Mouse (Mus musculus): ENCODE measurements at regions not wholly inside any gene's neighbourhood (a gene's known extent, or its start where the extent isn't known, plus 50 kb on each side); places are given as distances from the start of the nearest gene placed in this dataset.
"Not testable (repeated sequence)": the region's sequence is repeated elsewhere in the genome, so short reads cannot be mapped to it uniquely, and the experiment has no call there.

- H3K4me2 ChIP-seq, H3K27ac ChIP-seq: not testable (repeated sequence)
Observed at GRCm38 (mm10) chr10:6418234-6418633, 340.1 kb upstream of the Oprm1 start.

GRCm38 (mm10) chr10:6465824-6466223 is 292.5 kb upstream of the Oprm1 start:
- no peaks in the 10 kb centered on the region for H3K27me3 ChIP-seq
- no peaks in the 10 kb centered on the region for H3K9me3 ChIP-seq
- ATAC-seq (ENCODE audit: borderline replicate concordance, extremely low read depth, low FRiP score, low TSS enrichment): no peak
- WGBS: 78% methylated on average over 3 of the region's 3 CpGs
- H3K4me3 ChIP-seq: no peak overlapping the region
- H3K27ac ChIP-seq: no peak overlapping the region
- H3K4me2 ChIP-seq: no peak overlapping the region
- no peaks in the 10 kb centered on the region for H3K36me3 ChIP-seq
- no peak overlapping the region for H3K9ac ChIP-seq
- H3K4me1 ChIP-seq: no peaks in the 10 kb centered on the region

More at GRCm38 (mm10) chr10:6418234-6418633, 340.1 kb upstream of the Oprm1 start:
- H3K36me3 ChIP-seq; H3K9ac ChIP-seq; H3K4me3 ChIP-seq; H3K27me3 ChIP-seq; ATAC-seq (ENCODE audit: borderline replicate concordance, extremely low read depth, low FRiP score, low TSS enrichment); H3K4me1 ChIP-seq; H3K9me3 ChIP-seq: not testable (repeated sequence)

GRCm38 (mm10) chr10:6480350-6480749 is 278.0 kb upstream of the Oprm1 start:
- Histone ChIP-seq H3K27ac (no peak overlapping the region), H3K36me3 (no peaks in the 10 kb centered on the region), H3K27me3 (no peaks in the 10 kb centered on the region), H3K9ac (no peak overlapping the region), H3K4me2 (no peak overlapping the region), H3K4me3 (no peak overlapping the region), H3K4me1 (no peaks in the 10 kb centered on the region), H3K9me3 (no peaks in the 10 kb centered on the region)
- WGBS: 86% methylated on average over 1 of the region's 1 CpGs
- ATAC-seq (ENCODE audit: borderline replicate concordance, extremely low read depth, low FRiP score, low TSS enrichment): no peak

- WGBS: 71% methylated on average over 1 of the region's 1 CpGs
- H3K4me3 ChIP-seq: no peak overlapping the region
- no peaks in the 10 kb centered on the region for H3K4me1 ChIP-seq
- no peak overlapping the region for H3K27ac ChIP-seq
- H3K9ac ChIP-seq: no peak overlapping the region
- H3K36me3 ChIP-seq: no peaks in the 10 kb centered on the region
- H3K27me3 ChIP-seq: no peaks in the 10 kb centered on the region
- H3K9me3 ChIP-seq: no peaks in the 10 kb centered on the region
- no peak overlapping the region for H3K4me2 ChIP-seq
- ATAC-seq (ENCODE audit: borderline replicate concordance, extremely low read depth, low FRiP score, low TSS enrichment): no peak
Observed at GRCm38 (mm10) chr10:6488605-6489004, 269.7 kb upstream of the Oprm1 start.

GRCm38 (mm10) chr10:6492694-6493093 is 265.6 kb upstream of the Oprm1 start:
- WGBS: 71% methylated on average over 4 of the region's 4 CpGs
- no peak overlapping the region for H3K9ac ChIP-seq
- H3K4me1 ChIP-seq: no peaks in the 10 kb centered on the region

GRCm38 (mm10) chr10:6495081-6495480 is 263.2 kb upstream of the Oprm1 start:
- Histone ChIP-seq H3K9me3 (no peaks in the 10 kb centered on the region), H3K27ac (no peak overlapping the region), H3K4me3 (no peak overlapping the region), H3K9ac (no peak overlapping the region), H3K4me1 (no peaks in the 10 kb centered on the region), H3K36me3 (no peaks in the 10 kb centered on the region), H3K4me2 (no peak overlapping the region), H3K27me3 (no peaks in the 10 kb centered on the region)
- 80% methylated on average over 3 of the region's 3 CpGs for WGBS
- ATAC-seq (ENCODE audit: borderline replicate concordance, extremely low read depth, low FRiP score, low TSS enrichment): no peak

More at GRCm38 (mm10) chr10:6492694-6493093, 265.6 kb upstream of the Oprm1 start:
- no peak overlapping the region for H3K4me3 ChIP-seq
- no peak overlapping the region for H3K27ac ChIP-seq
- H3K27me3 ChIP-seq: no peaks in the 10 kb centered on the region
- no peak overlapping the region for H3K4me2 ChIP-seq
- no peaks in the 10 kb centered on the region for H3K36me3 ChIP-seq
- ATAC-seq (ENCODE audit: borderline replicate concordance, extremely low read depth, low FRiP score, low TSS enrichment): no peak
- H3K9me3 ChIP-seq: no peaks in the 10 kb centered on the region

- H3K4me1 ChIP-seq: no peaks in the 10 kb centered on the region
- 87% methylated on average over 4 of the region's 4 CpGs for WGBS
- no peak for ATAC-seq (ENCODE audit: borderline replicate concordance, extremely low read depth, low FRiP score, low TSS enrichment)
Observed at GRCm38 (mm10) chr10:6514269-6514668, 244.0 kb upstream of the Oprm1 start.

GRCm38 (mm10) chr10:6562516-6562915 is 195.8 kb upstream of the Oprm1 start:
- H3K9ac ChIP-seq: no peak overlapping the region
- no peak overlapping the region for H3K4me3 ChIP-seq
- H3K27ac ChIP-seq: no peak overlapping the region
- no peaks in the 10 kb centered on the region for H3K4me1 ChIP-seq
- WGBS: 96% methylated on average over 1 of the region's 1 CpGs
- no peak for ATAC-seq (ENCODE audit: borderline replicate concordance, extremely low read depth, low FRiP score, low TSS enrichment)
- H3K27me3 ChIP-seq: no peaks in the 10 kb centered on the region
- H3K9me3 ChIP-seq: no peaks in the 10 kb centered on the region
- H3K4me2 ChIP-seq: no peak overlapping the region
- no peaks in the 10 kb centered on the region for H3K36me3 ChIP-seq

More at GRCm38 (mm10) chr10:6514269-6514668, 244.0 kb upstream of the Oprm1 start:
- no peak overlapping the region for H3K4me3 ChIP-seq
- no peaks in the 10 kb centered on the region for H3K36me3 ChIP-seq
- H3K9ac ChIP-seq: no peak overlapping the region
- H3K27me3 ChIP-seq: no peaks in the 10 kb centered on the region
- H3K27ac ChIP-seq: no peak overlapping the region
- no peak overlapping the region for H3K4me2 ChIP-seq
- H3K9me3 ChIP-seq: no peaks in the 10 kb centered on the region

GRCm38 (mm10) chr10:6578616-6579015 is 179.7 kb upstream of the Oprm1 start:
- no peaks in the 10 kb centered on the region for H3K27me3 ChIP-seq
- no peak overlapping the region for H3K9ac ChIP-seq
- H3K4me2 ChIP-seq: no peak overlapping the region

GRCm38 (mm10) chr10:6585821-6586220 is 172.5 kb upstream of the Oprm1 start:
- not testable (repeated sequence) for H3K27me3 ChIP-seq; ATAC-seq (ENCODE audit: borderline replicate concordance, extremely low read depth, low FRiP score, low TSS enrichment)

More at GRCm38 (mm10) chr10:6578616-6579015, 179.7 kb upstream of the Oprm1 start:
- H3K36me3 ChIP-seq: no peaks in the 10 kb centered on the region
- H3K4me1 ChIP-seq: no peaks in the 10 kb centered on the region
- H3K9me3 ChIP-seq: no peaks in the 10 kb centered on the region
- no peak for ATAC-seq (ENCODE audit: borderline replicate concordance, extremely low read depth, low FRiP score, low TSS enrichment)
- H3K4me3 ChIP-seq: no peak overlapping the region
- H3K27ac ChIP-seq: no peak overlapping the region

GRCm38 (mm10) chr10:6590211-6590610 is 168.1 kb upstream of the Oprm1 start:
- Histone ChIP-seq H3K36me3 (no peaks in the 10 kb centered on the region), H3K9ac (no peak overlapping the region), H3K9me3 (no peaks in the 10 kb centered on the region), H3K4me1 (no peaks in the 10 kb centered on the region), H3K4me3 (no peak overlapping the region), H3K27me3 (no peaks in the 10 kb centered on the region), H3K27ac (no peak overlapping the region), H3K4me2 (no peak overlapping the region)
- ATAC-seq (ENCODE audit: borderline replicate concordance, extremely low read depth, low FRiP score, low TSS enrichment): no peak
- 81% methylated on average over 6 of the region's 6 CpGs for WGBS

More at GRCm38 (mm10) chr10:6585821-6586220, 172.5 kb upstream of the Oprm1 start:
- not testable (repeated sequence) for H3K4me3 ChIP-seq, H3K4me1 ChIP-seq, H3K9ac ChIP-seq, H3K27ac ChIP-seq, H3K36me3 ChIP-seq, H3K4me2 ChIP-seq, H3K9me3 ChIP-seq

- no peak overlapping the region for H3K4me3 ChIP-seq
- H3K4me2 ChIP-seq: no peak overlapping the region
- H3K9me3 ChIP-seq: no peaks in the 10 kb centered on the region
- no peak overlapping the region for H3K27ac ChIP-seq
- no peak overlapping the region for H3K9ac ChIP-seq
- H3K36me3 ChIP-seq: no peaks in the 10 kb centered on the region
- H3K27me3 ChIP-seq: no peaks in the 10 kb centered on the region
- H3K4me1 ChIP-seq: no peaks in the 10 kb centered on the region
- ATAC-seq (ENCODE audit: borderline replicate concordance, extremely low read depth, low FRiP score, low TSS enrichment): no peak
Observed at GRCm38 (mm10) chr10:6597256-6597655, 161.1 kb upstream of the Oprm1 start.

- H3K4me1 ChIP-seq; H3K27me3 ChIP-seq; H3K36me3 ChIP-seq; H3K4me2 ChIP-seq; H3K9me3 ChIP-seq; H3K9ac ChIP-seq; ATAC-seq (ENCODE audit: borderline replicate concordance, extremely low read depth, low FRiP score, low TSS enrichment); H3K4me3 ChIP-seq; H3K27ac ChIP-seq: not testable (repeated sequence)
- 67% methylated on average over 3 of the region's 3 CpGs for WGBS
Observed at GRCm38 (mm10) chr10:6598586-6598985, 159.7 kb upstream of the Oprm1 start.
